Comparison of ENCODE assay signal across 9 mouse cellular contexts in the genomic region with DNA sequence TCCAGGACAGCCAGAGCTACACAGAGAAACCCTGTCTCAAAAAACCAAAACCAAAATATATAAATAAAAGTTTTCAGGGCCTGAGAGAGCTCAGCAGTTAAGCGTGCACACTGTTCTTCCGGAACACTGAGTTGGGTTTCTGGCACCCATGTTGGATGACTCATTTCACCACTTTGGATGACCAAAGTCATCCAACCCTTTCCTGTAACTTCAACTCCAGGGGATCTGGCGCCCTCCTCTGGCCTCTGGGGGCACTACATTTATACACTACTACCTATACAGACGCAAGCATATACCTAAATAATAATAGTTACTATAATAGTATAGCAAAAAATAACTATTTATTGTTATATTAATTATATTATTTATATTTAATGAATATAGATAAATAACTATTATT. TPM values are rescaled to one million over a fixed set of nuclear protein-coding genes. Genes with fewer than 3 reads are reported as not detected.
A peak's percentile ranks its signal among the peaks of the same experiment; 100 is the strongest.
DNase-seq lines count a peak whose midpoint lies in the region; ATAC-seq and TF ChIP-seq lines count a peak whose summit lies in the region.
"Had no signal": no experiment of that assay in that cellular context is flagged by ENCODE, and none has a peak within 500 bp of the region (broad histone marks: within the 10 kb centered on the region; RNA-seq: fewer than 3 reads in every experiment).

No protein-coding gene starts in this region.

- TF ChIP-seq EP300 in lung, postnatal 0 days (IDR thresholded peaks at IDR 0.05): no peak

- 52% methylated on average over 4 of the region's 4 CpGs for WGBS in midbrain, embryonic 10.5 days
- WGBS in midbrain, embryonic 15.5 days: 53% methylated on average over 4 of the region's 4 CpGs
- WGBS in lung, postnatal 0 days: 51% methylated on average over 4 of the region's 4 CpGs

- no peaks in the 10 kb centered on the region for H3K27me3 ChIP-seq in midbrain, embryonic 10.5 days (ENCODE audit: low read depth, poor library complexity, severe bottlenecking)
- no peaks in the 10 kb centered on the region for H3K27me3 ChIP-seq in midbrain, embryonic 15.5 days (replicated peaks)
- H3K27me3 ChIP-seq in lung, postnatal 0 days (replicated peaks; ENCODE audit: insufficient read depth, low read length): no peaks in the 10 kb centered on the region
- H3K27me3 ChIP-seq: megakaryocyte, embryonic 14.5 days had no signal

- no peaks in the 10 kb centered on the region for H3K9me3 ChIP-seq in midbrain, embryonic 10.5 days (replicated peaks)
- H3K9me3 ChIP-seq in midbrain, embryonic 15.5 days: no peaks in the 10 kb centered on the region
- H3K9me3 ChIP-seq in lung, postnatal 0 days (ENCODE audit: low read length): no peaks in the 10 kb centered on the region

- no peak overlapping the region for H3K4me3 ChIP-seq in midbrain, embryonic 10.5 days
- no peak overlapping the region for H3K4me3 ChIP-seq in midbrain, embryonic 15.5 days
- no peak overlapping the region for H3K4me3 ChIP-seq in lung, postnatal 0 days (ENCODE audit: low read depth, low read length)
- H3K4me3 ChIP-seq: megakaryocyte, embryonic 14.5 days had no signal

- H3K36me3 ChIP-seq in midbrain, embryonic 10.5 days: no peaks in the 10 kb centered on the region
- H3K36me3 ChIP-seq in midbrain, embryonic 15.5 days (replicated peaks): no peaks in the 10 kb centered on the region
- no peaks in the 10 kb centered on the region for H3K36me3 ChIP-seq in lung, postnatal 0 days (ENCODE audit: insufficient read depth, low read length)

- peak; percentile 6 for DNase-seq in CD4-positive, CD25-positive, alpha-beta regulatory T cell, adult 2 months (ENCODE audit: low read depth, low spot score)
- peak; percentile 42 for DNase-seq in midbrain, embryonic 10.5 days (ENCODE audit: low spot score)
- peak; percentile 80 for DNase-seq in adrenal gland, postnatal 25 days
- peak; percentile 12 for DNase-seq in gastrocnemius, postnatal 25 days
- DNase-seq in lung, postnatal 0 days (ENCODE audit: low spot score): peak; percentile 73
- DNase-seq in thymus, postnatal 36 days: peak; percentile 23 to 26

- no peaks in the 10 kb centered on the region for H3K4me1 ChIP-seq in midbrain, embryonic 10.5 days
- no peaks in the 10 kb centered on the region for H3K4me1 ChIP-seq in midbrain, embryonic 15.5 days
- no peaks in the 10 kb centered on the region for H3K4me1 ChIP-seq in lung, postnatal 0 days (ENCODE audit: insufficient read depth, low read depth, low read length)

- H3K27ac ChIP-seq in midbrain, embryonic 10.5 days (replicated peaks): no peak overlapping the region
- H3K27ac ChIP-seq in midbrain, embryonic 15.5 days: no peak overlapping the region
- H3K27ac ChIP-seq in lung, postnatal 0 days (ENCODE audit: low read length): no peak overlapping the region

- H3K9ac ChIP-seq in midbrain, embryonic 15.5 days: no peak overlapping the region
- H3K9ac ChIP-seq in lung, postnatal 0 days (replicated peaks; ENCODE audit: low read depth): no peak overlapping the region

- no peak overlapping the region for H3K4me2 ChIP-seq in midbrain, embryonic 15.5 days
- H3K4me2 ChIP-seq in lung, postnatal 0 days (replicated peaks; ENCODE audit: low read depth, low read length): no peak overlapping the region

- peak; percentile 68 for TF ChIP-seq CTCF in lung, postnatal 0 days (IDR thresholded peaks at IDR 0.05)

- ATAC-seq in CD4-positive, CD25-positive, alpha-beta regulatory T cell, adult 4 months: no peak
- ATAC-seq in midbrain, embryonic 15.5 days (replicated peaks): no peak
- 0 out of 2 replicates have a peak, but pooled peaks have one; percentile 25 for ATAC-seq in lung, postnatal 0 days

RNA-seq across cellular contexts. Expression of a gene that starts 13.7 kb away (rescaled TPM):
- not detected for polyA plus RNA-seq in CD4-positive, CD25-positive, alpha-beta regulatory T cell, adult 4 months (2017; shearing (Covaris generic))
- 5.1 and 8.3 TPM in 2 replicates for polyA plus RNA-seq in midbrain, embryonic 10.5 days (2016; fragmentation: Nextera tagmentation; extraction: Ambion mirVana)
- 18.3 and 19.0 TPM in 2 replicates for polyA plus RNA-seq in midbrain, embryonic 15.5 days (2015; fragmentation: Nextera tagmentation; extraction: Ambion mirVana)
- total RNA-seq in adrenal gland, postnatal 25 days (2021): 2.5 and 5.1 TPM in 2 replicates
- not detected for total RNA-seq in gastrocnemius, postnatal 25 days (2021)
- polyA plus RNA-seq in lung, postnatal 0 days (2015; fragmentation: Nextera tagmentation; extraction: Ambion mirVana): 0.13 TPM in 1 of 2 replicates, not detected in the other

RNA-seq across cellular contexts. Expression of a gene that starts 44.1 kb away (rescaled TPM):
- not detected for polyA plus RNA-seq in CD4-positive, CD25-positive, alpha-beta regulatory T cell, adult 4 months (2017; shearing (Covaris generic))
- 1.7 and 2.7 TPM in 2 replicates for polyA plus RNA-seq in midbrain, embryonic 10.5 days (2016; fragmentation: Nextera tagmentation; extraction: Ambion mirVana)
- 4.0 TPM in 2 replicates for polyA plus RNA-seq in midbrain, embryonic 15.5 days (2015; fragmentation: Nextera tagmentation; extraction: Ambion mirVana)
- total RNA-seq in adrenal gland, postnatal 25 days (2021): 6.6 and 10.1 TPM in 2 replicates
- 1 to 10 TPM; 6.7 to 7.7 TPM for total RNA-seq in gastrocnemius, postnatal 25 days (2021)
- polyA plus RNA-seq in lung, postnatal 0 days (2015; fragmentation: Nextera tagmentation; extraction: Ambion mirVana): 0.25 and 0.48 TPM in 2 replicates

RNA-seq across cellular contexts. Expression of a gene that starts 47.2 kb away (rescaled TPM):
- not detected for polyA plus RNA-seq in CD4-positive, CD25-positive, alpha-beta regulatory T cell, adult 4 months (2017; shearing (Covaris generic))
- polyA plus RNA-seq in midbrain, embryonic 10.5 days (2016; fragmentation: Nextera tagmentation; extraction: Ambion mirVana): not detected in 2 replicates
- polyA plus RNA-seq in midbrain, embryonic 15.5 days (2015; fragmentation: Nextera tagmentation; extraction: Ambion mirVana): not detected in 2 replicates
- total RNA-seq in adrenal gland, postnatal 25 days (2021): not detected in 2 replicates
- 100 to 1,000 TPM in 1 of 2 experiments, 10 to 100 TPM in 1; 99.3 to 101 TPM for total RNA-seq in gastrocnemius, postnatal 25 days (2021)
- not detected in 2 replicates for polyA plus RNA-seq in lung, postnatal 0 days (2015; fragmentation: Nextera tagmentation; extraction: Ambion mirVana)

Comparison
In these comparisons a context has a peak if more than half of its experiments do, and no peak if none do; other contexts are left out.
1. DNase-seq: peak in every context shown above with its lines; median percentile 80 in adrenal gland, postnatal 25 days; 73 in lung, postnatal 0 days; 42 in midbrain, embryonic 10.5 days; 24 in thymus, postnatal 36 days; 12 in gastrocnemius, postnatal 25 days; 6 in CD4-positive, CD25-positive, alpha-beta regulatory T cell, adult 2 months.